Mouse (Mus musculus) E14TG2a.4 (cell line): Measurements from ENCODE around the gene Atp2a1.

Experiments
- H3K27me3 ChIP-seq: 2 replicates; pipeline ENCODE4 v1.6.1; 2014; ENCODE audit warnings: low read length, control low read depth; ENCODE audit not compliant: insufficient read depth
- H3K36me3 ChIP-seq: 2 replicates; pipeline ENCODE4 v1.6.1; 2014; ENCODE audit warnings: low read length, control low read depth; ENCODE audit not compliant: insufficient read depth
- H3K4me1 ChIP-seq: replicated peaks from 2 replicates; pipeline ENCODE4 v1.6.1; 2014; ENCODE audit warnings: low read depth, low read length, control low read depth
- H3K4me3 ChIP-seq: replicated peaks from 2 replicates; pipeline ENCODE4 v1.5.1; 2014; ENCODE audit warnings: mild to moderate bottlenecking, low read length
- H3K9me3 ChIP-seq: 2 replicates; pipeline ENCODE4 v1.6.1; 2014; ENCODE audit warnings: low read length, control low read depth
- CTCF ChIP-seq: conservative IDR thresholded peaks from 2 replicates; pipeline ENCODE4 v1.5.1; 2014; ENCODE audit warnings: low read length
- NANOG ChIP-seq: IDR thresholded peaks from 2 replicates; pipeline ENCODE4 v1.6.1; 2014; ENCODE audit warnings: borderline replicate concordance, low read length, mixed read lengths
- POU5F1 ChIP-seq: IDR thresholded peaks from 2 replicates; pipeline ENCODE4 v1.6.1; 2014; ENCODE audit warnings: low read length, borderline replicate concordance

Atp2a1 gene

DNA sequence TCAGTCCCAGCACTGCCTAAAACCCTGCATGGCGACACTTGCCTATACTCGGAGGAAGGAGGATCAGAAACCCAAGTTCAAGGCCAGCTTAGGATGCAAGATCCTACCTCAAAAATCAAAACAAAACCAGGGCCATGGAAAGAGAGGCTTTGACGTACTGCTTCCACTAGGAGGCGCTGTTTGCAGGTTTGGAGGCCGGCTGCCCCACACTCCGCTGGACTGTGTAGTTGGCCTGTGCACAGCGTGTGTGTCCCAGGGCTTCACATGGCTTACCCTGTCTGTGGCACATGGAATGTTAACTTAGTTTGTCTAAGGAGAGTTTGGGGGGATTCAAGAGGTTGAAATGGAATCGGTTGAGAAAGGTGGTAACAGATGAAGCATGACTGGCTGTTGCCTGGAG lies 26.1 kb downstream of the Atp2a1 start:
- Histone ChIP-seq H3K27me3 (no peaks in the 10 kb centered on the region), H3K36me3 (peaks cover 60% of the 10 kb centered on the region), H3K9me3 (no peaks in the 10 kb centered on the region), H3K4me1 (peaks cover 49% of the 10 kb centered on the region), H3K4me3 (no peak overlapping the region)
- TF ChIP-seq POU5F1 (no peak), NANOG (no peak), CTCF (peak; percentile 94)

DNA sequence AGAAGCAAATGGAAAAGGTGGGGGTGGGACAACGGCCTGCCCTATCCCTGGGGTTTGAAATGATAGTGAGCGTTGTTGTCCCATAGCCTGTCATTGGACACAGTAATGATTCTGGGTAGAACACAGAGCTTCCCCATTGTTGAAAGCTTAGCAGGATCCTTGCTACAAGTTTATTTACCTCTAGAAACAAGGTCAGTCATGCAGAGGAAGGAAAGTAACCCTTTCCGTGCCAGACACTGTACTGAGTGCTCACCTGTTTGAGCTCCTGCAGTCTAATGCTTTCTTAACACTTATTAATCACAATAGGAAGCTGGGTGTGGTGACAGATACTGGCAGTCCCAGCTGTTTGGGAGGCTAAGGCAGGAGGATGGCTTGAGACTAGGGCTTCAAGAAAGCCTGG lies 27.1 kb downstream of the Atp2a1 start:
- Histone ChIP-seq H3K9me3 (no peaks in the 10 kb centered on the region), H3K27me3 (no peaks in the 10 kb centered on the region), H3K4me1 (peaks cover 49% of the 10 kb centered on the region), H3K4me3 (peak overlapping the region; percentile 41), H3K36me3 (peaks cover 61% of the 10 kb centered on the region)
- TF ChIP-seq CTCF (no peak), POU5F1 (no peak), NANOG (0 out of 2 replicates have a peak, but pooled peaks have one; percentile 12)

DNA sequence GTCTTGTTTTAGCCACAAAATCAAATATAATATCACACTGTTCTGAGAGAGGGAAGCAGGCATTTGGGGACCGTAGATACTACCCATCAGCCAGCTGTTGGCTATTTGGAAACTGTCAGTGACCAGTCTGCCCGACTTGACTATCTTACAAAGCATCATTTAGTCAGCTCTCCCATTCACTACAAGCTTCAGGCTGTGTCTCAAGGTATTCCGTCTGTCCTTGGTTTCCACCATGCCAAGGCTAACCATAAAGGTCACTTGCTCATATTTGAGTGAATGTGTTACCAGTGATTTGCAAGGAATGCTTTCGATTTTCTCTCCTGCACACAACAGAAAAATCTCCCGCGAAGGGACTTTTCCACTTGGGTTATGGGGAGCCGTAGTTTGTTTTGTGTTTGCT lies 28.2 kb downstream of the Atp2a1 start:
- TF ChIP-seq NANOG (no peak), POU5F1 (no peak), CTCF (no peak)
- no peaks in the 10 kb centered on the region for H3K9me3 ChIP-seq
- peaks cover 63% of the 10 kb centered on the region for H3K36me3 ChIP-seq
- peaks cover 49% of the 10 kb centered on the region for H3K4me1 ChIP-seq
- H3K27me3 ChIP-seq: no peaks in the 10 kb centered on the region
- no peak overlapping the region for H3K4me3 ChIP-seq

DNA sequence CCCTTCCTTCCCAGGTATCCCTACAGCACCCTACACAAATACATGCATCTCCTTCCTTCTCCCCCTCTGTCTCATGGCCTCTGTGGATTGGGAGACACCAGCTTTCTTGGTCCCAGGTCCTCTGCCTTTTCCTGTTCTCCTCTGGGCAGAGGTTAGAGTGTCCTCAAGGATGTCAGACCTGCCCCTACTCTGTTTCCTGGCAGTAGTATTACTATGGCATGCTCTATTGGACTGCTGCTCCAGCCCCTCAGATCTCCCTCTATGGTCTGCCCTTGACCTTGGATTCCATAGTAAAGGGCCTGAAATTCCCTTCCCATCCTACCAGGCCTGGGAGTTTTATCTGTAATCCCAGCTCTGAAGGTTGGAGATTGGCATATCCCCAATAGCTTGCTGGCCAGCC lies 32.7 kb downstream of the Atp2a1 start:
- Histone ChIP-seq H3K36me3 (peaks cover 51% of the 10 kb centered on the region), H3K4me3 (no peak overlapping the region; the same call in 1 of the 2 replicates), H3K4me1 (peaks cover 32% of the 10 kb centered on the region), H3K27me3 (peaks cover 8% of the 10 kb centered on the region), H3K9me3 (no peaks in the 10 kb centered on the region)
- TF ChIP-seq CTCF (no peak), POU5F1 (no peak), NANOG (no peak)

DNA sequence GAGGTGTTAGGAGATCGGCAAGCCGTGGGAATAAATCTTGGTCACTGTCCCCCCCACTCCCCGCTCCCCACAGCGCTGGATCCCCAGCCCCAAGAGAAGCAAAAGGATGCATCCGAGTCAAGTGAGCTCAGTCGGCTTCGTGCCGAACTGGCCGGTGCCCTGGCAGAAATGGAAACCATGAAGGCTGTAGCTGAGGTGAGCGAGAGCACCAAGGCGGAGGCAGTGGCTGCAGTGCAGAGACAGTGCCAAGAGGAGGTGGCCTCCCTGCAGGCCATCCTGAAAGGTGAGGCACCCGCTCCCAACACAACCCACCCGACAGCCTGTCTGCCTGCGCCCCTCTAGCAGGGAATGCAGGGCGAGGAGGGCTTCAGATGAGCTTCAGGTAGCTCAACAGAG lies 33.4 kb downstream of the Atp2a1 start:
- H3K4me1 ChIP-seq: peaks cover 26% of the 10 kb centered on the region
- no peaks in the 10 kb centered on the region for H3K9me3 ChIP-seq
- TF ChIP-seq CTCF: no peak
- no peak for TF ChIP-seq POU5F1
- no peak for TF ChIP-seq NANOG
- H3K27me3 ChIP-seq: peaks cover 8% of the 10 kb centered on the region
- H3K4me3 ChIP-seq: peak overlapping the region; percentile 86
- H3K36me3 ChIP-seq: peaks cover 46% of the 10 kb centered on the region

DNA sequence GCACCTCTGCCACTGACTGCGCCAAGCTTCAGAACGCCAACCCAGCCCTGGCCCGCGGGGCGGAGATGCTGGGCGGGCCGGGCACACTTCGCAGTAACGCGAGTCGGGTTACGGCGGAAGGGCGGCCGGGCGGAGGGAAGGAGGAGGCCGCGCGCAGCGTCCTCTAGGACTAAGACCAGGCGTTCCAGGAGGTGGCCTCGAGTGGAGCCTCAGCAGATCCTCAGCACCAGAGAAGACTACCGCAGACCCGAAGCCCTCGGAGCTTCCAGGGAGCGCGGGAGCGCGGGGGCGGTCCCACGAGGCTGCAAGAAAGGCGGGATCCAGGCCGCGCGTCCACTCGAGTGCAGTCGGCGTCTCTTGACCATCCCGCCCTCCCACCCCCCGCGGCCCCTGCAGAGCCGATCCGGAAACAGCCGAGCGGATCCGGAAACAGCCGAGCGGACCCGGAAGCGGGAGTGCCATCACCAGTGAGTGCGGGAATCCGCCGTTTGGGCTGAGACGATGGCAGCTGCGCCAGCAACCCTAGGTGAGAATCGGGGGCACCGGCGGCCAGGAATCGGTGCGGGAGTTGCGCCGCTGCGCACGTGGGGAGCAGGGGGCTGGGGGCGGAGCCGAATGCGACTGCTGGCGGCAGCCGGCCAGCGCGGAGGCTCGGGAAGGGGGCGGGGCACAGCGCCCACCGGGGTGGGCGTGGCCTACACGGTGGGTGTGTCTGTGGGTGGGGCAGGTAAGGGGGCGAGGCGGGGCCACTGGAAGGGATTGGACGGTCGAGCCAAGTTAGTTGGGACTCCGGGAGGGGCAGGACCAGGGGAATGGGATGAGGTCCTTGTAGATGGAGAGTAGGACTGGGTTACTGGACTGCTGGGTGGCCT lies 34.0 kb downstream of the Atp2a1 start, which contains the start of gene Rabep2:
Gene Rabep2, plus strand, starts transcription at position 129 of the 872 bp plus-strand sequence.
- Histone ChIP-seq H3K36me3 (peaks cover 39% of the 10 kb centered on the region), H3K4me1 (peaks cover 25% of the 10 kb centered on the region), H3K9me3 (no peaks in the 10 kb centered on the region), H3K27me3 (peaks cover 8% of the 10 kb centered on the region), H3K4me3 (peak within 1 kb of the TSS; percentile 86)
- no peak for TF ChIP-seq NANOG
- no peak for TF ChIP-seq CTCF
- TF ChIP-seq POU5F1: no peak

DNA sequence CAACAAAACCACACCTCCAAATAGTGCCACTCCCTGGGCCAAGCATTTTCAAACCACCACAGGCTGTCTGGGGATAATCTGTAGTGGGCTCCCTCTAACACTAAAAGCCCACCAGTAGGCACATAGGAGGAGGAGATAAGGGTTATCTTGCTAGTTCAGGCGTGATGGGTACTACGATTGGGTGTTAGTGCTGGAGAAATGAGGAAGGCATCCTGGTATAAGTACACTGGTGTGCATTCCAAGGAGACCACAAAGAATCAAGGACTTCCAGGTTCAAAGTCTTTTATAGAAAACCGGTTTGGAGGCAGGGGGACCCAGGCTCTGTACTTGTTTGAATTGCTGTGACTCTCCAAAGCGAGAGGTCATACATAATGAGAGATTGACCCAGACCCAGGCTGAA lies 34.8 kb downstream of the Atp2a1 start:
- H3K36me3 ChIP-seq: peaks cover 33% of the 10 kb centered on the region
- peak overlapping the region; percentile 86 for H3K4me3 ChIP-seq
- H3K4me1 ChIP-seq: peaks cover 25% of the 10 kb centered on the region
- TF ChIP-seq CTCF: no peak
- H3K9me3 ChIP-seq: no peaks in the 10 kb centered on the region
- H3K27me3 ChIP-seq: peaks cover 8% of the 10 kb centered on the region

DNA sequence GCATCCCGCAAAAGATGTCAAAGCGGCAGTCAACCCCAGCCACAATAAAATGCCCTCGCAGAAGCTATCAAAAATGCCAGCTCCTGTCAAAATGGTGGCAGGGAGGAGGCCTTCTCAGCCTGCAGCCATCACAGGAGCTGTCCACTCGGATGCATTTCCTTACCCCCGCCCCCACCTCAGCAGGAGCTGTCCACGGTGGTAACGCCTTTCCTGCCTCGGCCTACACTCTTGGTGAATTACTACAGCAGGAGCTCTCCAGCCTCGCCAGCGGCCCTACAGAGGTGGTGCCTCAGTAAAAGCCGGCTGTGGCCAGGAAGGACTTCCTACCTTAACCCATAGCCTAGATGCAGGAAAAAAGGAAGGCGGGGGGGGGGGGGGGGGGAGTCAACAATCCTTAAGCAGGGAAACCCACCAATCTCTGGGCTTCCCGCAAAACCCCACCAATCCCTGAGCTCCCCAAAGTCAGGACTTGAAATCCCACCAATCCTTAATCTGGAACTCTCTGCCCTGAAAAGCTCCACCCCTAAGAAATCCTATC lies 35.5 kb downstream of the Atp2a1 start:
- TF ChIP-seq POU5F1: no peak
- TF ChIP-seq NANOG: no peak
- TF ChIP-seq CTCF: no peak
- Histone ChIP-seq H3K36me3 (peaks cover 27% of the 10 kb centered on the region), H3K27me3 (peaks cover 8% of the 10 kb centered on the region), H3K4me3 (no peak overlapping the region), H3K4me1 (peaks cover 25% of the 10 kb centered on the region), H3K9me3 (no peaks in the 10 kb centered on the region)

DNA sequence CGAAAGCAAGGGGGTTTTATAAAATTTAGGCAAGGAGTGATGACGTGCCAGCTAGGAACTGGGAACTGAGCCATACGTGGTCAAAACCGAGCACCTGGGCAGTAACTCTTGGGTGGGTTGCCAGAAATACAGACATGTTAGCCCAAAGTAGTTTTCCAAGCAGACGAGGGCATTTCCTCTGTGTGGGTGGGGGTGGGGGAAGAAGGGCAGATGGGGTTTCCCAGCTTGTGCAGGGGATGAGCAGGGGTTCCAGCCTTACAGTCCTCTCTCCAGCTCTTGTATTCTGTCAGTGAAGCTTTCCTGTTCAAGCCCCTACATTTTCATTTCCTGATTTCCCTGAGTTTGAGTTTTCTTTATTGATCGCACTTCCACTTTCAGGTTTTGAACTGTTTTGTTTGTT lies 38.7 kb downstream of the Atp2a1 start:
- H3K4me1 ChIP-seq: peaks cover 16% of the 10 kb centered on the region
- no peaks in the 10 kb centered on the region for H3K36me3 ChIP-seq
- no peaks in the 10 kb centered on the region for H3K9me3 ChIP-seq
- TF ChIP-seq CTCF (no peak), NANOG (no peak), POU5F1 (no peak)
- peaks cover 8% of the 10 kb centered on the region for H3K27me3 ChIP-seq
- no peak overlapping the region for H3K4me3 ChIP-seq
